Mouse (Mus musculus) brain, embryonic 14.5 days (tissue): ENCODE results near the gene Pappa.

Experiments used
- CTCF ChIP-seq: fragments of 200-500 bp; IDR thresholded peaks from 2 replicates; pipeline ENCODE4 v1.5.1; 2012; ENCODE audit warnings: inconsistent platforms, mild to moderate bottlenecking, moderate library complexity, borderline replicate concordance; ENCODE audit not compliant: insufficient read depth, insufficient read length; ENCODE audit errors: extremely low read depth
- POLR2A ChIP-seq: fragments of 200-500 bp; IDR thresholded peaks from 2 replicates; pipeline ENCODE4 v1.6.1; 2012; ENCODE audit warnings: mild to moderate bottlenecking, inconsistent platforms, borderline replicate concordance; ENCODE audit not compliant: poor library complexity, insufficient read depth, insufficient read length, severe bottlenecking; ENCODE audit errors: extremely low read depth

DNA sequence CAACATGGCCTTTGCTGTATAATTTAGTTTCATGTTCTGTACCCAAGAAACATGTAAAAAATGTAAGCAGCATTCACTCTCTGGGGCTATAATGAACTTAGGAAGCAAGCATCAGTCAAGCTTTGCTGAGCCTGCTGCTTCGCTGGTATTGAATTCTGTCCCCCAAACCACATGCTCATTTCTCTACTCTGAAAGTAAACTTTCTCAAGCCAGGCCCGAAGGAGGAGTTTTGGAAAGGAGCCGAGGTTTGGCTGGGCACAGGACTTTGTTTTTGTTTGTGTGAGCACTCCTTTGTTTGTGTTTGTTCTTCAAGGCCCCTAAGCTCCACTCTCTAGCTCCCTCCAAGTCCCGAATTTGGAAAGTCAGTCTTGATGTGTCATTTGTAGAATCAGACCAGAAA, 148.3 kb downstream of the Pappa start:
- TF ChIP-seq POLR2A (no peak), CTCF (no peak)
